Mouse (Mus musculus): ENCODE measurements around the gene Rpl13. TPM values are rescaled to one million over a fixed set of nuclear protein-coding genes. Genes with fewer than 3 reads are reported as not detected.
"Not testable (repeated sequence)": the region's sequence is repeated elsewhere in the genome, so short reads cannot be mapped to it uniquely, and the experiment has no call there.

Gene Rpl13
- polyA plus RNA-seq, 1 experiment: 3,059 TPM

GRCm38 (mm10) chr8:123101244-123101643 is 906 bp upstream of the Rpl13 start:
- Histone ChIP-seq H3K36me3 (ENCODE audit: control insufficient read depth, insufficient read depth) (peaks cover 25% of the 10 kb centered on the region), H3K27me3 (ENCODE audit: control insufficient read depth, insufficient read depth, insufficient read length) (no peaks in the 10 kb centered on the region), H3K4me2 (ENCODE audit: low read depth) (peak overlapping the region; percentile 93), H3K4me3 (peak overlapping the region; percentile 84), H3ac (ENCODE audit: control insufficient read depth, insufficient read length) (no peak overlapping the region), H3K79me2 (ENCODE audit: control insufficient read depth, insufficient read depth) (peaks cover 22% of the 10 kb centered on the region)
- TF ChIP-seq REST (IDR thresholded peaks at IDR 0.05; ENCODE audit: insufficient read depth, insufficient read length): no peak
- TF ChIP-seq MAX (IDR thresholded peaks at IDR 0.05; ENCODE audit: low read depth): no peak
- no peak for TF ChIP-seq POLR2A (IDR thresholded peaks at IDR 0.05; ENCODE audit: insufficient read length, low read depth)
- no peak for TF ChIP-seq USF1 (IDR thresholded peaks at IDR 0.05; ENCODE audit: low read depth)
- TF ChIP-seq MYOG (IDR thresholded peaks at IDR 0.05; ENCODE audit: control insufficient read depth in 1 of 3, insufficient read depth in 1 of 3, insufficient read length in 2 of 3, low read depth in 2 of 3): no peak
- TF ChIP-seq POLR2AphosphoS2 (IDR thresholded peaks at IDR 0.05; ENCODE audit: insufficient read length, low read depth): no peak
- TF ChIP-seq SRF (IDR thresholded peaks at IDR 0.05; ENCODE audit: control insufficient read depth, insufficient read length, low read depth): no peak
- TF ChIP-seq MYOD1 (IDR thresholded peaks at IDR 0.05; ENCODE audit: control insufficient read depth in 1 of 3, insufficient read length in 2 of 3, low read depth in 2 of 3): no peak
- no peak for TF ChIP-seq E2F4 (IDR thresholded peaks at IDR 0.05; ENCODE audit: insufficient read depth)
- TF ChIP-seq TCF3 (IDR thresholded peaks at IDR 0.05; ENCODE audit: insufficient read length, low read depth): no peak
- no peak for TF ChIP-seq TCF12 (IDR thresholded peaks at IDR 0.05; ENCODE audit: insufficient read depth, poor library complexity, severe bottlenecking)
- no peak for TF ChIP-seq CEBPB (IDR thresholded peaks at IDR 0.05; ENCODE audit: insufficient read depth, poor library complexity, severe bottlenecking)

- peak overlapping the region; percentile 84 for H3K4me3 ChIP-seq
- peak overlapping the region; percentile 97 for H3K4me2 ChIP-seq (ENCODE audit: low read depth)
- peak overlapping the region; percentile 29 for H3ac ChIP-seq (ENCODE audit: control insufficient read depth, insufficient read length)
- H3K27me3 ChIP-seq (ENCODE audit: control insufficient read depth, insufficient read depth, insufficient read length): not testable (repeated sequence)
- peaks cover 25% of the 10 kb centered on the region for H3K36me3 ChIP-seq (ENCODE audit: control insufficient read depth, insufficient read depth)
- H3K79me2 ChIP-seq (ENCODE audit: control insufficient read depth, insufficient read depth): peaks cover 22% of the 10 kb centered on the region
These were observed 705 bp downstream of the Rpl13 start for GRCm38 (mm10) chr8:123102855-123103254.

GRCm38 (mm10) chr8:123103285-123103684 is 1.1 kb downstream of the Rpl13 start:
- no peak for TF ChIP-seq MAX (IDR thresholded peaks at IDR 0.05; ENCODE audit: low read depth)
- peak; percentile 51 for TF ChIP-seq POLR2AphosphoS2 (IDR thresholded peaks at IDR 0.05; ENCODE audit: insufficient read length, low read depth)
- Histone ChIP-seq H3K27me3 (ENCODE audit: control insufficient read depth, insufficient read depth, insufficient read length) (no peaks in the 10 kb centered on the region), H3ac (ENCODE audit: control insufficient read depth, insufficient read length) (peak overlapping the region; percentile 29), H3K79me2 (ENCODE audit: control insufficient read depth, insufficient read depth) (peaks cover 22% of the 10 kb centered on the region), H3K4me2 (ENCODE audit: low read depth) (peak overlapping the region; percentile 97), H3K4me3 (peak overlapping the region; percentile 84), H3K36me3 (ENCODE audit: control insufficient read depth, insufficient read depth) (peaks cover 25% of the 10 kb centered on the region)

- Histone ChIP-seq H3ac (ENCODE audit: control insufficient read depth, insufficient read length) (no peak overlapping the region), H3K79me2 (ENCODE audit: control insufficient read depth, insufficient read depth) (peaks cover 22% of the 10 kb centered on the region), H3K27me3 (ENCODE audit: control insufficient read depth, insufficient read depth, insufficient read length) (no peaks in the 10 kb centered on the region), H3K4me2 (ENCODE audit: low read depth) (peak overlapping the region; percentile 97), H3K4me3 (peak overlapping the region; percentile 84), H3K36me3 (ENCODE audit: control insufficient read depth, insufficient read depth) (peaks cover 25% of the 10 kb centered on the region)
- TF ChIP-seq POLR2AphosphoS2 (IDR thresholded peaks at IDR 0.05; ENCODE audit: insufficient read length, low read depth) (peak; percentile 66), MYOD1 (IDR thresholded peaks at IDR 0.05; ENCODE audit: control insufficient read depth in 1 of 3, insufficient read length in 2 of 3, low read depth in 2 of 3) (no peak)
These were observed 2.1 kb downstream of the Rpl13 start for GRCm38 (mm10) chr8:123104046-123104767.

- H3K4me3 ChIP-seq: no peak overlapping the region
- H3K79me2 ChIP-seq (ENCODE audit: control insufficient read depth, insufficient read depth): peaks cover 22% of the 10 kb centered on the region
- TF ChIP-seq POLR2AphosphoS2 (IDR thresholded peaks at IDR 0.05; ENCODE audit: insufficient read length, low read depth) (peak; percentile 84), USF1 (IDR thresholded peaks at IDR 0.05; ENCODE audit: low read depth) (no peak)
- H3ac ChIP-seq (ENCODE audit: control insufficient read depth, insufficient read length): no peak overlapping the region
- peaks cover 25% of the 10 kb centered on the region for H3K36me3 ChIP-seq (ENCODE audit: control insufficient read depth, insufficient read depth)
- H3K27me3 ChIP-seq (ENCODE audit: control insufficient read depth, insufficient read depth, insufficient read length): no peaks in the 10 kb centered on the region
- no peak overlapping the region for H3K4me2 ChIP-seq (ENCODE audit: low read depth)
These were observed 3.6 kb downstream of the Rpl13 start for GRCm38 (mm10) chr8:123105553-123106326.

GRCm38 (mm10) chr8:123106531-123106930 is 4.4 kb downstream of the Rpl13 start:
- Histone ChIP-seq H3K4me2 (ENCODE audit: low read depth) (no peak overlapping the region), H3K79me2 (ENCODE audit: control insufficient read depth, insufficient read depth) (peaks cover 22% of the 10 kb centered on the region), H3K36me3 (ENCODE audit: control insufficient read depth, insufficient read depth) (peaks cover 25% of the 10 kb centered on the region), H3K27me3 (ENCODE audit: control insufficient read depth, insufficient read depth, insufficient read length) (no peaks in the 10 kb centered on the region), H3ac (ENCODE audit: control insufficient read depth, insufficient read length) (no peak overlapping the region), H3K4me3 (no peak overlapping the region)
- no peak for TF ChIP-seq USF1 (IDR thresholded peaks at IDR 0.05; ENCODE audit: low read depth)
- no peak for TF ChIP-seq SRF (IDR thresholded peaks at IDR 0.05; ENCODE audit: control insufficient read depth, insufficient read length, low read depth)
- no peak for TF ChIP-seq CEBPB (IDR thresholded peaks at IDR 0.05; ENCODE audit: insufficient read depth, poor library complexity, severe bottlenecking)
- TF ChIP-seq MAX (IDR thresholded peaks at IDR 0.05; ENCODE audit: low read depth): no peak
- no peak for TF ChIP-seq MYOG (IDR thresholded peaks at IDR 0.05; ENCODE audit: control insufficient read depth in 1 of 3, insufficient read depth in 1 of 3, insufficient read length in 2 of 3, low read depth in 2 of 3)
- TF ChIP-seq REST (IDR thresholded peaks at IDR 0.05; ENCODE audit: insufficient read depth, insufficient read length): no peak
- TF ChIP-seq POLR2AphosphoS2 (IDR thresholded peaks at IDR 0.05; ENCODE audit: insufficient read length, low read depth): no peak
- no peak for TF ChIP-seq MYOD1 (IDR thresholded peaks at IDR 0.05; ENCODE audit: control insufficient read depth in 1 of 3, insufficient read length in 2 of 3, low read depth in 2 of 3)
- TF ChIP-seq TCF12 (IDR thresholded peaks at IDR 0.05; ENCODE audit: insufficient read depth, poor library complexity, severe bottlenecking): no peak
- no peak for TF ChIP-seq TCF3 (IDR thresholded peaks at IDR 0.05; ENCODE audit: insufficient read length, low read depth)
- no peak for TF ChIP-seq POLR2A (IDR thresholded peaks at IDR 0.05; ENCODE audit: insufficient read length, low read depth)
- TF ChIP-seq E2F4 (IDR thresholded peaks at IDR 0.05; ENCODE audit: insufficient read depth): no peak
